Mouse (Mus musculus): ENCODE data around the gene Trp53i11. TPM values are rescaled to one million over a fixed set of nuclear protein-coding genes. Genes with fewer than 3 reads are reported as not detected.

Trp53i11 gene
- polyA plus RNA-seq, 1 experiment: 54.5 TPM

- no peak for DNase-seq (ENCODE audit: low spot score)
Observed at GRCm38 (mm10) chr2:93171929-93172328, 15.4 kb upstream of the Trp53i11 start.

- no peak for DNase-seq (ENCODE audit: low spot score)
Observed at GRCm38 (mm10) chr2:93172460-93172859, 14.9 kb upstream of the Trp53i11 start.

GRCm38 (mm10) chr2:93174159-93174558 lies 13.2 kb upstream of the Trp53i11 start:
- no peak for DNase-seq (ENCODE audit: low spot score)

- DNase-seq (ENCODE audit: low spot score): no peak
Observed at GRCm38 (mm10) chr2:93175278-93175677, 12.1 kb upstream of the Trp53i11 start.

GRCm38 (mm10) chr2:93175721-93176120 lies 11.6 kb upstream of the Trp53i11 start:
- no peak for DNase-seq (ENCODE audit: low spot score)

- DNase-seq (ENCODE audit: low spot score): no peak
Observed at GRCm38 (mm10) chr2:93176193-93176798, 11.1 kb upstream of the Trp53i11 start.

GRCm38 (mm10) chr2:93176871-93177667 lies 10.3 kb upstream of the Trp53i11 start:
- DNase-seq (ENCODE audit: low spot score): no peak

GRCm38 (mm10) chr2:93177668-93178312 lies 9.6 kb upstream of the Trp53i11 start:
- no peak for DNase-seq (ENCODE audit: low spot score)

- no peak for DNase-seq (ENCODE audit: low spot score)
Observed at GRCm38 (mm10) chr2:93178313-93178677, 9.1 kb upstream of the Trp53i11 start.

GRCm38 (mm10) chr2:93179603-93180002 lies 7.7 kb upstream of the Trp53i11 start:
- no peak for DNase-seq (ENCODE audit: low spot score)

GRCm38 (mm10) chr2:93180077-93180844 lies 7.1 kb upstream of the Trp53i11 start:
- no peak for DNase-seq (ENCODE audit: low spot score)

GRCm38 (mm10) chr2:93182859-93183258 lies 4.5 kb upstream of the Trp53i11 start:
- no peak for DNase-seq (ENCODE audit: low spot score)

GRCm38 (mm10) chr2:93188020-93188760 lies 842 bp downstream of the Trp53i11 start:
- DNase-seq (ENCODE audit: low spot score): peak; percentile 49

GRCm38 (mm10) chr2:93188761-93189458 lies 1.6 kb downstream of the Trp53i11 start:
- no peak for DNase-seq (ENCODE audit: low spot score)

- DNase-seq (ENCODE audit: low spot score): no peak
Observed at GRCm38 (mm10) chr2:93190771-93191487, 3.6 kb downstream of the Trp53i11 start.

GRCm38 (mm10) chr2:93191488-93192181 lies 4.3 kb downstream of the Trp53i11 start:
- no peak for DNase-seq (ENCODE audit: low spot score)

- DNase-seq (ENCODE audit: low spot score): no peak
Observed at GRCm38 (mm10) chr2:93192182-93192560, 4.8 kb downstream of the Trp53i11 start.

- DNase-seq (ENCODE audit: low spot score): no peak
Observed at GRCm38 (mm10) chr2:93192671-93193080, 5.3 kb downstream of the Trp53i11 start.

GRCm38 (mm10) chr2:93193806-93194205 lies 6.5 kb downstream of the Trp53i11 start:
- no peak for DNase-seq (ENCODE audit: low spot score)
